Mouse (Mus musculus) limb, embryonic 11.5 days (tissue): ENCODE results near the gene 2310033P09Rik. TPM values are rescaled to one million over a fixed set of nuclear protein-coding genes. Genes with fewer than 3 reads are reported as not detected.

ENCODE experiments used
- ATAC-seq: fragments of 200-750 bp; cut with Nextera tagmentation; 2 replicates; pipeline ENCODE4 v1.8.0; 2017; ENCODE audit warnings: low read depth; ENCODE audit not compliant: insufficient number of reproducible peaks, low FRiP score, low TSS enrichment
- DNase-seq: peaks from one replicate; pipeline ENCODE4 v3.0.0-alpha.2; 2015; ENCODE audit warnings: low spot score
- H3K27ac ChIP-seq: fragments of 300-500 bp; sonication (generic); replicated peaks from 2 replicates; pipeline ENCODE4 v1.5.1; 2014; ENCODE audit warnings: low read depth, mild to moderate bottlenecking, low read length
- H3K27me3 ChIP-seq: fragments of 300-500 bp; sonication (generic); 2 replicates; pipeline ENCODE4 v1.6.1; 2014; ENCODE audit warnings: mild to moderate bottlenecking, low read length, mixed read lengths; ENCODE audit not compliant: control insufficient read depth, insufficient read depth
- H3K36me3 ChIP-seq: fragments of 300-500 bp; sonication (generic); 2 replicates; pipeline ENCODE4 v1.6.1; 2014; ENCODE audit warnings: mild to moderate bottlenecking, low read length, moderate library complexity, mixed read lengths; ENCODE audit not compliant: control insufficient read depth, insufficient read depth
- H3K4me1 ChIP-seq: fragments of 300-500 bp; sonication (generic); 2 replicates; pipeline ENCODE4 v1.6.1; 2014; ENCODE audit warnings: low read length, mixed read lengths; ENCODE audit not compliant: control insufficient read depth, insufficient read depth
- H3K4me2 ChIP-seq: fragments of 300-500 bp; sonication (generic); 2 replicates; pipeline ENCODE4 v1.6.1; 2014; ENCODE audit warnings: low read depth, mild to moderate bottlenecking, moderate library complexity; ENCODE audit not compliant: severe bottlenecking
- H3K4me3 ChIP-seq: fragments of 300-500 bp; sonication (generic); 2 replicates; pipeline ENCODE4 v1.5.1; 2014; ENCODE audit warnings: low read depth, low read length
- H3K9ac ChIP-seq: fragments of 300-500 bp; sonication (generic); 2 replicates; pipeline ENCODE4 v1.6.1; 2014; ENCODE audit warnings: mild to moderate bottlenecking, low read length
- H3K9me3 ChIP-seq: fragments of 300-500 bp; sonication (generic); 2 replicates; pipeline ENCODE4 v1.6.1; 2016; ENCODE audit warnings: low read length; ENCODE audit not compliant: control insufficient read depth
- WGBS: fragments of 180-500 bp; shearing (Covaris S2); extraction: QIAGEN DNeasy Blood & Tissue Kit; methylation state at CpG from one replicate; pipeline ENCODE4 v1.1.7; 2014; 5-methylcytosine and 5-hydroxymethylcytosine counted together
- polyA plus RNA-seq: library from polyadenylated mRNA; unstranded; fragments of >200 nt; fragmentation: Nextera tagmentation; extraction: Ambion mirVana; gene quantifications from 2 replicates; pipeline ENCODE4 v1.2.1, GENCODE M21; 2014

Gene 2310033P09Rik
- polyA plus RNA-seq, 1 experiment from 2014 or later = 41.7 TPM

- peaks cover 9% of the 10 kb centered on the region for H3K4me1 ChIP-seq
- no peaks in the 10 kb centered on the region for H3K9me3 ChIP-seq
- no peak overlapping the region for H3K27ac ChIP-seq
- ATAC-seq (no peak), DNase-seq (no peak)
- 11% methylated on average over 3 of the region's 3 CpGs for WGBS
- H3K27me3 ChIP-seq = peaks cover 5% of the 10 kb centered on the region
- no peak overlapping the region for H3K9ac ChIP-seq
- H3K4me2 ChIP-seq = no peak overlapping the region
- no peak overlapping the region for H3K4me3 ChIP-seq
- no peaks in the 10 kb centered on the region for H3K36me3 ChIP-seq
Observed at GRCm38 (mm10) chr11:59241841-59242240, 33.7 kb downstream of the 2310033P09Rik start.

- DNase-seq = no peak
- no peak overlapping the region for H3K27ac ChIP-seq
- WGBS = 12% methylated on average over 6 of the region's 6 CpGs
- no peak overlapping the region for H3K4me2 ChIP-seq
- no peak for ATAC-seq
- peaks cover 4% of the 10 kb centered on the region for H3K4me1 ChIP-seq
- no peaks in the 10 kb centered on the region for H3K36me3 ChIP-seq
- peaks cover 5% of the 10 kb centered on the region for H3K27me3 ChIP-seq
- H3K9ac ChIP-seq = no peak overlapping the region
- no peaks in the 10 kb centered on the region for H3K9me3 ChIP-seq
- H3K4me3 ChIP-seq = no peak overlapping the region
Observed at GRCm38 (mm10) chr11:59243856-59244255, 35.7 kb downstream of the 2310033P09Rik start.

- Histone ChIP-seq H3K4me3 (no peak overlapping the region), H3K27me3 (no peaks in the 10 kb centered on the region; the same call in 1 of the 2 replicates), H3K27ac (no peak overlapping the region), H3K9ac (no peak overlapping the region), H3K4me1 (no peaks in the 10 kb centered on the region), H3K4me2 (no peak overlapping the region), H3K9me3 (no peaks in the 10 kb centered on the region), H3K36me3 (no peaks in the 10 kb centered on the region)
- ATAC-seq (no peak), DNase-seq (no peak)
- 59% methylated on average over 10 of the region's 10 CpGs for WGBS
Observed at GRCm38 (mm10) chr11:59248101-59248500, 40.0 kb downstream of the 2310033P09Rik start.

GRCm38 (mm10) chr11:59259647-59260046 is 51.5 kb downstream of the 2310033P09Rik start:
- H3K4me3 ChIP-seq = no peak overlapping the region
- H3K9ac ChIP-seq = no peak overlapping the region
- DNase-seq (no peak), ATAC-seq (no peak)
- peaks cover 9% of the 10 kb centered on the region; the same call in 1 of the 2 replicates for H3K4me1 ChIP-seq
- no peaks in the 10 kb centered on the region for H3K36me3 ChIP-seq
- H3K4me2 ChIP-seq = no peak overlapping the region
- no peak overlapping the region for H3K27ac ChIP-seq
- H3K9me3 ChIP-seq = no peaks in the 10 kb centered on the region
- 85% methylated on average over 7 of the region's 7 CpGs for WGBS
- peaks cover 11% of the 10 kb centered on the region for H3K27me3 ChIP-seq

Other genes with a start within 250 kb of the 2310033P09Rik start
- gene Trim11, start 230.2 kb upstream of the 2310033P09Rik start, polyA plus RNA-seq = 19.0 and 20.5 TPM in 2 replicates
- 0.08 and 0.18 TPM in 2 replicates for gene Obscn, start 71.9 kb upstream of the 2310033P09Rik start, polyA plus RNA-seq
- gene Iba57, start 44.6 kb upstream of the 2310033P09Rik start, polyA plus RNA-seq = 1.5 and 2.1 TPM in 2 replicates
- gene Gjc2, start 25.1 kb upstream of the 2310033P09Rik start, polyA plus RNA-seq = 0.15 and 0.20 TPM in 2 replicates
- gene Guk1, start 16.1 kb upstream of the 2310033P09Rik start, polyA plus RNA-seq = 136 and 149 TPM in 2 replicates
- 104 and 106 TPM in 2 replicates for gene Mrpl55, start 5.8 kb upstream of the 2310033P09Rik start, polyA plus RNA-seq
- 647 and 649 TPM in 2 replicates for gene Arf1, start 19.9 kb downstream of the 2310033P09Rik start, polyA plus RNA-seq
- 0.07 and 0.28 TPM in 2 replicates for gene Wnt3a, start 82.4 kb downstream of the 2310033P09Rik start, polyA plus RNA-seq
- 1.1 and 1.8 TPM in 2 replicates for gene Wnt9a, start 98.6 kb downstream of the 2310033P09Rik start, polyA plus RNA-seq
- gene Prss38, start 167.3 kb downstream of the 2310033P09Rik start, polyA plus RNA-seq = not detected in 2 replicates
- gene Jmjd4, start 241.7 kb downstream of the 2310033P09Rik start, polyA plus RNA-seq = 19.1 and 20.1 TPM in 2 replicates
- gene Snap47, start 242.9 kb downstream of the 2310033P09Rik start, polyA plus RNA-seq = 144 and 148 TPM in 2 replicates